Mouse (Mus musculus) kidney, embryonic 15.5 days (tissue): ENCODE measurements around the gene Maml2. TPM values are rescaled to one million over a fixed set of nuclear protein-coding genes. Genes with fewer than 3 reads are reported as not detected.
A peak's percentile ranks its signal among the peaks of the same experiment; 100 is the strongest.

ENCODE experiments used
- ATAC-seq: fragments of 200-750 bp; cut with Nextera tagmentation; replicated peaks from 2 replicates; pipeline ENCODE4 v1.8.0; 2017; ENCODE audit warnings: moderate TSS enrichment; ENCODE audit not compliant: low FRiP score
- H3K27ac ChIP-seq: fragments of 300-500 bp; sonication (generic); 2 replicates; pipeline ENCODE4 v1.5.1; 2015; ENCODE audit warnings: mild to moderate bottlenecking, inconsistent platforms
- H3K27me3 ChIP-seq: fragments of 300-500 bp; sonication (generic); 2 replicates; pipeline ENCODE4 v1.6.1; 2015; ENCODE audit warnings: inconsistent platforms
- H3K36me3 ChIP-seq: fragments of 300-500 bp; sonication (generic); 2 replicates; pipeline ENCODE4 v1.6.1; 2015; ENCODE audit warnings: inconsistent platforms
- H3K4me1 ChIP-seq: fragments of 300-500 bp; sonication (generic); 2 replicates; pipeline ENCODE4 v1.6.1; 2015; ENCODE audit warnings: inconsistent platforms
- H3K4me2 ChIP-seq: fragments of 300-500 bp; sonication (generic); 2 replicates; pipeline ENCODE4 v1.6.1; 2015; ENCODE audit warnings: moderate library complexity, mild to moderate bottlenecking, inconsistent platforms
- H3K4me3 ChIP-seq: fragments of 300-500 bp; sonication (generic); replicated peaks from 2 replicates; pipeline ENCODE4 v1.5.1; 2015; ENCODE audit warnings: mild to moderate bottlenecking, inconsistent platforms
- H3K9ac ChIP-seq: fragments of 300-500 bp; sonication (generic); 2 replicates; pipeline ENCODE4 v1.6.1; 2015; ENCODE audit warnings: mild to moderate bottlenecking, inconsistent platforms
- H3K9me3 ChIP-seq: fragments of 300-500 bp; sonication (generic); replicated peaks from 2 replicates; pipeline ENCODE4 v1.6.1; 2016; ENCODE audit warnings: inconsistent platforms
- WGBS: fragments of 180-500 bp; shearing (Covaris S2); methylation state at CpG from one replicate; pipeline ENCODE4 v1.1.7; 2015; ENCODE audit warnings: mixed read lengths; 5-methylcytosine and 5-hydroxymethylcytosine counted together
- polyA plus RNA-seq: library from polyadenylated mRNA; unstranded; fragments of >200 nt; fragmentation: Nextera tagmentation; extraction: Ambion mirVana; gene quantifications from 2 replicates; pipeline ENCODE4 v1.2.1, GENCODE M21; 2015

Maml2 gene
- polyA plus RNA-seq, 1 experiment from 2014 or later: 10.5 TPM

GRCm38 (mm10) chr9:13300041-13300441 lies 2.3 kb downstream of the Maml2 start:
- Histone ChIP-seq H3K27ac (0 out of 2 replicates have a peak overlapping the region, but pooled peaks have one; percentile 28), H3K4me2 (peak overlapping the region; percentile 91), H3K4me3 (peak overlapping the region; percentile 57), H3K27me3 (no peaks in the 10 kb centered on the region), H3K4me1 (peaks cover 59% of the 10 kb centered on the region), H3K9me3 (no peaks in the 10 kb centered on the region), H3K36me3 (no peaks in the 10 kb centered on the region), H3K9ac (no peak overlapping the region)
- WGBS: 31% methylated on average over 3 of the region's 3 CpGs
- ATAC-seq: no peak

GRCm38 (mm10) chr9:13300891-13301782 lies 3.4 kb downstream of the Maml2 start:
- no peaks in the 10 kb centered on the region for H3K27me3 ChIP-seq
- no peaks in the 10 kb centered on the region for H3K36me3 ChIP-seq
- peak overlapping the region; percentile 91 for H3K4me2 ChIP-seq
- WGBS: 77% methylated on average over 9 of the region's 9 CpGs
- no peak overlapping the region for H3K27ac ChIP-seq
- no peaks in the 10 kb centered on the region for H3K9me3 ChIP-seq
- peaks cover 57% of the 10 kb centered on the region for H3K4me1 ChIP-seq
- peak overlapping the region; percentile 57; the same call in 1 of the 2 replicates for H3K4me3 ChIP-seq
- no peak for ATAC-seq
- H3K9ac ChIP-seq: no peak overlapping the region

- H3K9me3 ChIP-seq: no peaks in the 10 kb centered on the region
- peaks cover 62% of the 10 kb centered on the region for H3K4me1 ChIP-seq
- no peak overlapping the region for H3K9ac ChIP-seq
- 38% methylated on average over 6 of the region's 6 CpGs for WGBS
- H3K27me3 ChIP-seq: no peaks in the 10 kb centered on the region
- no peak for ATAC-seq
- no peak overlapping the region for H3K27ac ChIP-seq
- no peak overlapping the region for H3K4me2 ChIP-seq
- H3K36me3 ChIP-seq: no peaks in the 10 kb centered on the region
- no peak overlapping the region for H3K4me3 ChIP-seq
Measured at GRCm38 (mm10) chr9:13302183-13302825, 4.5 kb downstream of the Maml2 start.

GRCm38 (mm10) chr9:13303099-13303771 lies 5.5 kb downstream of the Maml2 start:
- H3K4me3 ChIP-seq: no peak overlapping the region
- no peak for ATAC-seq
- H3K4me2 ChIP-seq: no peak overlapping the region
- WGBS: 71% methylated on average over 5 of the region's 5 CpGs
- no peak overlapping the region for H3K27ac ChIP-seq
- no peaks in the 10 kb centered on the region for H3K9me3 ChIP-seq
- no peak overlapping the region for H3K9ac ChIP-seq
- H3K36me3 ChIP-seq: no peaks in the 10 kb centered on the region
- H3K27me3 ChIP-seq: no peaks in the 10 kb centered on the region
- H3K4me1 ChIP-seq: peaks cover 66% of the 10 kb centered on the region

- no peak overlapping the region for H3K4me3 ChIP-seq
- no peaks in the 10 kb centered on the region for H3K36me3 ChIP-seq
- H3K9ac ChIP-seq: no peak overlapping the region
- 55% methylated on average over 6 of the region's 6 CpGs for WGBS
- H3K27me3 ChIP-seq: no peaks in the 10 kb centered on the region
- no peak overlapping the region for H3K4me2 ChIP-seq
- peaks cover 66% of the 10 kb centered on the region for H3K4me1 ChIP-seq
- H3K9me3 ChIP-seq: no peaks in the 10 kb centered on the region
- no peak for ATAC-seq
- no peak overlapping the region; the same call in 1 of the 2 replicates for H3K27ac ChIP-seq
Measured at GRCm38 (mm10) chr9:13303976-13304375, 6.2 kb downstream of the Maml2 start.

GRCm38 (mm10) chr9:13306471-13306870 lies 8.7 kb downstream of the Maml2 start:
- Histone ChIP-seq H3K4me2 (no peak overlapping the region), H3K4me3 (no peak overlapping the region), H3K27me3 (no peaks in the 10 kb centered on the region), H3K9me3 (no peaks in the 10 kb centered on the region), H3K4me1 (peaks cover 45% of the 10 kb centered on the region), H3K36me3 (no peaks in the 10 kb centered on the region), H3K27ac (no peak overlapping the region), H3K9ac (no peak overlapping the region)
- WGBS: 88% methylated on average over 3 of the region's 3 CpGs
- no peak for ATAC-seq

- no peak for ATAC-seq
- WGBS: 44% methylated on average over 4 of the region's 4 CpGs
- peaks cover 37% of the 10 kb centered on the region for H3K4me1 ChIP-seq
Measured at GRCm38 (mm10) chr9:13307226-13307625, 9.5 kb downstream of the Maml2 start.

GRCm38 (mm10) chr9:13308718-13309117 lies 11.0 kb downstream of the Maml2 start:
- 19% methylated on average over 8 of the region's 8 CpGs for WGBS
- no peaks in the 10 kb centered on the region for H3K27me3 ChIP-seq
- no peak overlapping the region for H3K9ac ChIP-seq
- no peaks in the 10 kb centered on the region for H3K9me3 ChIP-seq
- H3K4me1 ChIP-seq: peaks cover 29% of the 10 kb centered on the region
- no peak overlapping the region for H3K4me3 ChIP-seq
- no peak for ATAC-seq
- H3K27ac ChIP-seq: no peak overlapping the region
- H3K4me2 ChIP-seq: no peak overlapping the region
- no peaks in the 10 kb centered on the region for H3K36me3 ChIP-seq

More at GRCm38 (mm10) chr9:13307226-13307625, 9.5 kb downstream of the Maml2 start:
- Histone ChIP-seq H3K4me3 (no peak overlapping the region), H3K9ac (no peak overlapping the region), H3K27me3 (no peaks in the 10 kb centered on the region), H3K27ac (0 out of 2 replicates have a peak overlapping the region, but pooled peaks have one; percentile 35), H3K36me3 (no peaks in the 10 kb centered on the region), H3K9me3 (no peaks in the 10 kb centered on the region), H3K4me2 (no peak overlapping the region)

- Histone ChIP-seq H3K9ac (no peak overlapping the region), H3K36me3 (no peaks in the 10 kb centered on the region), H3K4me3 (no peak overlapping the region), H3K27me3 (no peaks in the 10 kb centered on the region), H3K4me1 (peaks cover 29% of the 10 kb centered on the region), H3K4me2 (no peak overlapping the region), H3K9me3 (no peaks in the 10 kb centered on the region), H3K27ac (no peak overlapping the region)
- 78% methylated on average over 7 of the region's 7 CpGs for WGBS
- ATAC-seq: no peak
Measured at GRCm38 (mm10) chr9:13309807-13310206, 12.1 kb downstream of the Maml2 start.

- 80% methylated on average over 3 of the region's 3 CpGs for WGBS
- Histone ChIP-seq H3K4me2 (no peak overlapping the region), H3K4me3 (no peak overlapping the region), H3K36me3 (no peaks in the 10 kb centered on the region), H3K27me3 (no peaks in the 10 kb centered on the region), H3K9ac (no peak overlapping the region), H3K4me1 (peaks cover 30% of the 10 kb centered on the region), H3K27ac (no peak overlapping the region), H3K9me3 (no peaks in the 10 kb centered on the region)
- no peak for ATAC-seq
Measured at GRCm38 (mm10) chr9:13310236-13310635, 12.5 kb downstream of the Maml2 start.

GRCm38 (mm10) chr9:13311094-13311493 lies 13.3 kb downstream of the Maml2 start:
- Histone ChIP-seq H3K9me3 (no peaks in the 10 kb centered on the region), H3K4me1 (peaks cover 36% of the 10 kb centered on the region), H3K4me3 (no peak overlapping the region), H3K9ac (no peak overlapping the region), H3K27ac (no peak overlapping the region), H3K4me2 (no peak overlapping the region), H3K27me3 (no peaks in the 10 kb centered on the region), H3K36me3 (no peaks in the 10 kb centered on the region)
- 68% methylated on average over 2 of the region's 2 CpGs for WGBS
- no peak for ATAC-seq

- ATAC-seq: no peak
- WGBS: 95% methylated on average over 2 of the region's 2 CpGs
- Histone ChIP-seq H3K36me3 (no peaks in the 10 kb centered on the region), H3K27me3 (no peaks in the 10 kb centered on the region), H3K4me3 (no peak overlapping the region), H3K9me3 (no peaks in the 10 kb centered on the region), H3K4me2 (no peak overlapping the region), H3K27ac (no peak overlapping the region), H3K4me1 (peaks cover 16% of the 10 kb centered on the region), H3K9ac (no peak overlapping the region)
Measured at GRCm38 (mm10) chr9:13313923-13314322, 16.2 kb downstream of the Maml2 start.
